Mouse (Mus musculus) layer of hippocampus, postnatal 14 days (tissue): ENCODE measurements around the gene Nms. TPM values are rescaled to one million over a fixed set of nuclear protein-coding genes. Genes with fewer than 3 reads are reported as not detected.

ENCODE experiments used
- DNase-seq, 2 experiments: peaks; one replicate each; pipeline ENCODE4 v3.0.0; 2021 to 2022; ENCODE audit warnings: low spot score in 2 of 2, mixed read lengths in 1 of 2
- long read RNA-seq, 2 experiments: library from polyadenylated mRNA; stranded (forward); transcript quantifications; one replicate each; pipeline ENCODE4 v2.0.0; 2021
- total RNA-seq, 2 experiments: library from RNA; stranded (reverse); gene quantifications; 2 replicates each; pipeline ENCODE4 v1.2.3; 2021

The Nms gene
- total RNA-seq, result not detected
- long read RNA-seq, experiment 1, result 0 reads
- long read RNA-seq, experiment 2, result 0 reads

DNA sequence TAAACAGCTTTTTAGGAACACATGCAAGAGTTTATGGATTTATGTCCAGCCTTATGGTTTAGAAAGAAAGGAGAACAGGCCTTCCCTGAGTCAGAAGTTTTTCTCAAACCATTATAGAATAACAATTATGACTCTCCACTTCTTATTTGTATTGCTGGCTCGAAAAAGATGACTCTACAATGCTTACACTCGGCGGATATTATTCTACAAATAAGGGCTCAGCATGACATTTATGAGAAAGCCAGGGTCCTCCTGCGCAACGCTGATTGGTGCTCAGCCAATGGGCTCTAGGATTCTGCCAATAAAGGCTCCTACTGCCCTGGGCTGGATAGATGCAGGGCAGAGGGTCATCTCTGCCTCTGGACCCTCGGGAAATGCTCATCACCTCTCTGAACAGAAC, at the start of gene Nms:
Nms (plus strand) TSS at position 301 of the 400 bp plus-strand sequence.
- DNase-seq, result no peak

DNA sequence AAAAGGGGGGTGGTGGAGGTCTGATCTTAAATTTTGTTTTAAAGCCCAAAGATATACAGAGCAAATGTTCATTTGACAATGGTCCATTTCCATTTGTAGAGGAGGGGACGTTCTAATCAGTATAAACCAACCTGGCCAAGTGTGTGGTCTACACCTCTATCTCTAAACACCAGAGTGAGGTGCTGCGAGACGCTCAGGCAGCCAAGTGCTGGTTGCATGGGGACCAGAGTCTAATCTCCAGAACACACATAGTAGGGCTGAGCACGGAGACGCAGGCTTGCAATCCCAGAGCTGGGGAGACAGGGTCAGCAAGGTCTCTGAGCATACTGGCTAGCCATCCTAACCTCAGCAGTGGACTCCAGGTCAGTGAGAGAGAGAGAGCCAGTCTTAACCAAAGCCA, 47.5 kb upstream of the Nms start:
- DNase-seq, result no peak

DNA sequence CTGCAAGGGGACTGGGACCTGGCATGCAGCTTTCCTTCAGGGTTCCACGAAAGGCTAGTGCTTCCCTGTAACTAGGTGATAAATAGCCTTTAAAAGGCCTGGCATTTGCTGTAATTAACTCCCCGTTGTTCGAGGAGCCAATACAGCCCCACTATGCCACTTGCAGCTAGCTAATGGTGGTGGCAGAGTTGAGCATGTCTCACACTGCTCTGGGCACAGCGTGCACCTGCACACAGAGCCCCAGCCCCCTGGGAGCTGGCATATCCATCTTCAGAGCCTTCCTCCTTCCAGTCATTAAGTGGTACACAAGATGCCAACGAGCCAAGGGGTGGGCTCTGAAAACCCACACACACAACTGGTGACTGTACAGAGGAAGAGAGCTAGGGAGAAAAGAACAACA, 45.9 kb upstream of the Nms start:
- no peak for DNase-seq

DNA sequence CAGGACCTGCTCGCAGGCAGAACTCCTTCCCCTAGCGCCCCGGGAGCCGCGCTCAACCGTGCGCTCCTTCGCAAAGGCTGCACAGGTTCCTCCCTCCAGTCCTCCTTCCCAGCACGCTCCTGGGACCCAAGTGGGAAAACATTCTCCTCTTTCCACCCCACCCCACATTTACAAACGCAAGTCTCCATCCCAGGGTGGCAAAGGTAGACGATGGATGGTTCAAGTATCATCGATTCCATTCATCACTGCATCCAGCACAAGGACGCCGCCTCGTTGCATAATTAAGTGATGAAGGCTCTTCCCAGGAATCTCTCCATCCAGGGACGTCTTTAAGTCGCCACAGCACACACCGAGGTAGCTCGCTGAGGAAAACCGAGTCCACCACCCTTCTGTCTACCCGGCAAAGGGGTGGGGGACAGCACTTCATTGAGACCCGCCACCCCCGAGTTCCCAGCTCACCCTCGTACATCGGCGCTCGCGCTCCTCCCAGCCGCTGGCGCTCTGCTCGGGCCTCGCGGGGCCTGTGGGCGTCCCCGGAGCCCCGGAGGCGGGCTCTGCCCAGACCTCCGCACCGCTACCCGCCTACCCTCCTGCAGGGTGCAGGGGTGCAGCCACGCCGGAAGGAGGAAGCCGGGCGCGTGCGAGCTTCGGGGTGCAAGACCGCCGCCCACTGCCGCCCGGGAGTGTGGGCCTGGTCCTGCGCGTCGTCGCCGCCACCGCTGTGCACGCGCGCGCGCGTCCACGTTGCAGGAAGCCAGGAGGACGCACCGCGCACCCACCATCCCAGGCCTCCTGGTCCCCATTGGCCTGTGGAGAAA, 41.3 kb upstream of the Nms start, which contains the start of gene Chst10:
Chst10 (minus strand) TSS at position 731 of the 818 bp plus-strand sequence.
- peak; percentile 80 for DNase-seq

DNA sequence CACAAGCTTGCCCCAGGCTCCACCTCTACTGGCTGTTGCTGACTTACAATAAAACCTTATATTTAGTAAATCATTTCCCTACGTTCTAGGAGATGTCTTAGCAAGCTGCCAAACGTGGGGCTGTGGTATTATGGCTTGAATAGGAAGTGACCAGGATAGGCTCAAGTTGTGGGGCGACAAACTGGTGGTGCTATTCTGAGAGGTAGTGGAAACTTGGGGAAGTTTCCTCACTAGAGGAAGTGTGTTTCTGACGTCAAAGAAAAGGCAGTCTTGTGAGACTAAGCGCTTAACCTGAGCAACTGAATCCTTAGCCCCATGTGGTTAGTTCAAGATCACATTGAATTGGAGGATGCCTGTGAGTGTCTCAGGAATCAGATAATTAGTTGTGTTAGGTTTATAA, 36.4 kb upstream of the Nms start:
- DNase-seq, result no peak

DNA sequence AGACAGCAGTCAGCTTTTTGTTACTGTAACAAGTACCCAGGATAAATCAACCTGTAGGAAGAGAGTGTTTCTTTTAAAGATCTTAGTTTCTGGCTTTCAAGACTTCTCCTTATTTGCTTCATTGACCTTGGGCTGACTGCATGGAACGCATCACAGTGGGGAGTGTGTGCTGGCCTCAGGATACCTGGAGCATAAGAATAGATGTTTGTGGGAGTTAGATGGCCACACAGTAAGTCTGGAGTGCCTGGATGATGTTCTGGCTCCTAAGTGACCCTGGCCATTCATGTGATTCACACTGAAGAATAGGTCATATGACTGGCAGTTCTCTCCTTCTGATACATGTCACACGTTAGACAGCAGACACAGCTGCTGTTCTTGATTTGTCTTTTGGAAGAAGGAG, 35.0 kb upstream of the Nms start:
- DNase-seq, result no peak

DNA sequence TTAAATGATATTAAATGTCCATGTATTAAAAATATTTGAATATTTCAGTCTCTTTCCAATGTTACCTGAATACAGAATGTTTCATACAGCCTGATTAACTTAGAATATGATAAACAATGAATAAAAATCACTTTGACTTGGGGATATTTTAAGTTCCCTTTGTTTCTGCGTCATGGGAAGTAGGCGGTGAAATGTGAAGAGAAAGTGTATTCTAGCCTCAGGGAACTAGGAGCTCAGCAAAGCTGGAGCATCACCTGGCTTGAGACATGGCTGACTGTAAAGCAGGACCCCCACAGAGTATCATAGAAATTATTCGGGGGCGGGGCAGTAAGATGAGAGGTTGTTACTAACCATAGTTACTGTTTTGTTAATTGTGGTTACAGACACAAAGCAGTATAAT, 10.0 kb upstream of the Nms start:
- no peak for DNase-seq

DNA sequence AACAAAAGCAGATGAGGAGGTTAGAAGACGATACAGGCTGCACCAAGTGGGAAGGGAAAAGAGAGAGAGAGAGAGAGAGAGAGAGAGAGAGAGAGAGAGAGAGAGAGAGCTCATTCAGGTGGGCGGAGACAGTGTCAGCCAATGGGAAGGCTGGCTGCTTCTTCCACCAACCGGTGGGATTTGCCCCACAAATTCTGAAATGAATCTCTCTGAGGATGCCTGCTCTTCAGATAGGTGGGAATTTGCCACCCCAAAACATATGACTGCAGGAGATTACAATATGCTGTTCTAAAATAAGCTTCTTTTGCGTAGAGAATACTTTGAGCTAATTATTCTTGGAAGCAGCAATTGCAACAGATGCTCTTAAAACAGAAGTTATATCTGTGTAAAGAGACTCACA, 9.5 kb upstream of the Nms start:
- DNase-seq, result peak in 1 of 2 experiments; percentile 58

DNA sequence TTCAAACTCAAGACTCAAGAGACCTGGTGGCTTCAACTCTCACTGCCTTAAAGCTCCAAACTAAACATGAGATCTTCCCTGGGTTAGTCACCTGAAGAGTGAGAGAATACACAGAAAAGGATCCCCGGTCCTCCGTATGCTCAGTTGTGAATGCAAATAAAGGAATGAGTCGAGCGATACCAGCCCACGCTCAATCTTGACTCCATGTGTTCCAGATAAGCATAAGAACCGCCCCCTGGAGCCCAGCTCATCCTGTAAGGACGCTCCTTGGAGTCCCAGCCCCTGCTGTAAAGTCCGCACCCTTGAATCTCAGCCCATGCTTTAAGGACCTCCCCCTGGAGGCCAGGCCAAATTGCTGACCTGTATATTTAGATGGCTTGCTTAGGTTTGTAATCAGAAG, 8.2 kb upstream of the Nms start:
- peak in 1 of 2 experiments; percentile 14 for DNase-seq

DNA sequence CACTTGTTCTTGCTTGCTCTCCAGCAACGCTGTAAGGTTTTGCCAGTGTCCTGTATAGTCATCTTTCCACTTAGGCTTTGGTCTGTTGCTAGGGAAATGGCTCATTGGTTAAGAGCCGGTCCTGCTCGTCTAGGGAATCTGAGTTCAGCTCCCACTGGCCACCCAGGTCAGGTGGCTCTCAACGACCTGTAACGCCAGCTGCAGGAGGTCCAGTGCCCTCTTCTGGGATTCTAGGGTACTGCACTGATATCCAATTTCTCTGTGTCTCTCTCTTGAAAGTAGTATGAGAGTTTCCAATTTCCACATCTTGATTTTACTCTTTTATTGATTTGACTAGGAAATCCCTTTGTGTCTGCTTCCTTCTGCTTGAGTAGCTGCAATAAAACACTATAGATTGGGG, 4.3 kb upstream of the Nms start:
- no peak for DNase-seq

DNA sequence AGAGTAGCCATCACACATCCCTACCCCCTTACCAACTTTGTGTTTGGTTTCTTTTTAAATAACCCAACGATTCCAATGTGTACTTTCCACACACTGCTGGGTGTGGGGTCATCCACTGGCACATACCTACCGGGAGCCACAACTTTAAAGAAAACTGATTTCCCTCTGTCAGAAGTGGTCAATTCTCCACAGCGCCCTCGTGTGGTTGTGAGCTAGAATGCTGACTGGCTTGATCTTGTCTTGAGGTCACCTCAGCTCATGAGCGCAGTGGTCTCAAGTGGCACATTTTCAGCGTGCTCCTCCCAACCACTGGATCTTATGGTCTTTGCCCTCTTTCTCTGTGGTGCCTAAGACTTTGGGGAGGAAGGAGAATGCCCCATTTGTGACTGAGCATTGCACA, 2.2 kb upstream of the Nms start:
- DNase-seq, result no peak

DNA sequence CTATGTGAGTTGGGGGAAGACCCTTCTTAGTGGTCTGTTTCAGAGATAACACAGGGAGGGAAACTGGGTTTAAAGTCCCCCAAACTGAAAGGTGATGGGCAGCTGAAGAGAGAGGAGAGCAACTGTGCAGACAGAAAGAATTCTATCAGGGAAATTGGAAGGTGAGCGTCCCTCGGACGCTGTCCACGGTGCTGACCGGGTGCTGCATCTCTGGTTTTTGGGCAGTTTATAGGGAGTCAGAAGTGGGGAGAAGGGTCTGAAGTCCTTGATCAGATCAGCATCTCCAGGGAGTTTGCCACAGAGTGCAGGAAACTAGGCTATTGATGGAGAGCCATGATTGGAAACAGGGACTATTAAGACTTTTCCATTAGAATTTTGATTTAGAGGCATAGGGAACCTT, 659 bp downstream of the Nms start:
- DNase-seq, result no peak

DNA sequence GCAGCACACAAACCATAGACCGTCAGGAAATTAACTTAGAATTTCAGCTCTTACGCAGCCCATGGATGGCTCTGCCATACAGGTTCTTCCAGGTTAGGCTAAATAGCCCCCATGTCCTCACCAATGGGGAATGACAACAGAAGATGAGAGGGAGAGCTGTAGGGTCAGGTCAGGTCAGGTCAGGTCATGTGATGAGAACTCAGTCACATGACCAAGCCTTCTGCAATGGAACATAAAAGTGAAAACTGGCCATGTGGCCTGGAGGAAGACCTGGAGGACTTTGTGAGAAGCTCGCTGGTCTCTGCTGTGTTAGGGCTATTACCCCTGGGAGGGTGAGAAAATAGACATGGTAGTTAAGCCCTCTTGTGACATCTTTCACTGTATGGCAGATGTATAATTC, 17.5 kb downstream of the Nms start:
- DNase-seq, result no peak

DNA sequence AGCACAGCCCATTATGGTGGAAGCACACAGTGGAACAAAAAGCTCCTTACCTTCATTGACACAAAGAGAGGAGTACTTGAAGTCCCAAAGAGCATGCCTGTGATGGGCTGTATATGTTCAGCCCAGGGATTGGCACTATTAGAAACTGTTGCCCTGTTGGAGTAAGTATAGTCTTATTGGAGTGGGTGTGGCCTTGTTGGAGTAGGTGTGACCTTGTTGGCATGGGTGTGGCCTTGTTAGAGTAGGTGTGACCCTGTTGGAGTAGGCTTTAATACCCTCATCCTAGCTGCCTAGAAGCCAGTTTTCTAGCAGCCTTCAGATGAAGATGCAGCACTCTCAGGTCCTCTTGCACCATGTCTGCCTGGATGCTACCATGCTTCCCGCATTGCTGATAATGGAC, 30.2 kb downstream of the Nms start:
- no peak for DNase-seq

DNA sequence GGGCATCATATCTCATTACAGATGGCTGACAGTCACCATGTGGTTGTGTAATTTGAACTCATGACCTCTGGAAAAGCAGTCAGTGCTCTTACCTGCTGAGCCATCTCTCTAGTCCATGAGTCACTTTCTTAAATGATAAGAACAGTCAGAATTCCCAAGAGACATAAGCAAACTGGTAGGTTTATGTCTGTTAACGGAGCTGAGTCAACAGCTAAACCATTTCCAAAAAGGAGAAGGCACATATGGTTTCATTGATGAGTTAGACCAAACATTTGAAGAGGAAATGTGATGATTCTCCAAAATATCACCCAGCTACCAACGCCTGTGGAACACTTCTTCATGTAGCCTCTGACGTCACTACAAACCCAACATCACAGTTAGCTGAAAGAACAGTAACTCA, 32.8 kb downstream of the Nms start:
- no peak for DNase-seq

DNA sequence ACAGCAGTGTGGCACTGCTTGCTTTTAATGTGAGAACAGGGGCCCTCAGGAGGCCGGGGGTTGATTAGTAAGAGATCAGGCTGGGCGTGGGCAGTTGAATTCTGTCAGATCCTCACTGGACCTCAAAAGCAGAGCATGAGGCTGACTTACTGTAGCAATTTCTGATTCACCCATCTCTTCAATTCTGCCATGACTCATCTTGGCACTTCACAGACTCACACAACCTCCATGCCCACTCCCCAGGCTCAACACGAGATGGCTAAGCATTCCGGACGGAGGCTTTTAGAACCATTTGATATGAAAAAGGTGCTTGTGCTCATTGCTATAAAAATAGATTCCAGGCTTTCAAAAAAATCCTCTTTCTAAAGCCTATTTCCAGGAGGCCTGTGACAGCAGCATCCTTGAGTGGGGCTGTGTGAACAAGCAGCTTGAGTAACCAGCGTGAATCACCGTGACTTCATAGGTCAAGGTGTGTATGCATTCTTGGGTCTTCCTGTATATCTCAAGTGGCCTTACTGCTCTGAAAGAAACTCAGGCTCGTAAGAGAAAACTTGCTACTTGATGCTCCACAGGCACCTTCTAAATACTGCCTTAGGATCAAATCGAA, 34.1 kb downstream of the Nms start:
- no peak for DNase-seq

DNA sequence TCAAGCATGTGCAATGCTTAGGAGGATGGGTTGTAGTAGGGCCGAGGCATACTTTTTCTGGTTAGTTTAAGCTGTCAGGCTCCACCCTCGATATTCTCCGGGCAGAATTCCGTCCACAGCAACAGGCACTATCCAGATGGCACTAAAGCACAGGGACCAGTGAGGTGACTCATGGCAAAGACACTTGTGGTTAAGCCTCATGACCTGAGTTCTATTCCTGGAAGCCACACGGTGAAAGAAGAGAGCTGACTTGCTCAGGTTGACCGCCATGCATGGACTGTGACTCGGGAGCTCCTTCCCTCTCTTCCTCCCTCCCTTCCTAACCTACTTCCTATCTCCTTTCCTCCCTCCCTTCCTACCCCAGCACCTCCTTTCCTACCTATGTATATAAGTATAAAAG, 41.0 kb downstream of the Nms start:
- DNase-seq, result no peak

DNA sequence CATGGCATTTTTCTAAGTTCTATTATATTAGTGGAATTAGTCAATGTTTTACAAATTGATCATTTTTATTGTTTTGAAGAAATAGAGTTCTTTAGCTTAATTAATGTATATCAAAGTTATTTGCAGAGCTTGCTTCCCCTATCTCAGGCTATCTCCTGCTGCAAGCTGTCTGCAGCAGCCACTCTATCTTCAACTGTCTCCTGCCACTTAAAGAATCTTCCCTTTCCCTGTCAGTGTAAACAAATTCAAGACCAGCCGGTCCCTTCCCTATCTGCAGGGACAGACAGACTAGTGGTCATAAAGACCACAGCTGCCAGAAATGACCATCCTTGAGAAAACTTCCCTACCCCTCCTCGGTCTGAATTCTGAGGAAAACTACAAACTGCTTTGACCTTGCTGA, 44.9 kb downstream of the Nms start:
- DNase-seq, result no peak

DNA sequence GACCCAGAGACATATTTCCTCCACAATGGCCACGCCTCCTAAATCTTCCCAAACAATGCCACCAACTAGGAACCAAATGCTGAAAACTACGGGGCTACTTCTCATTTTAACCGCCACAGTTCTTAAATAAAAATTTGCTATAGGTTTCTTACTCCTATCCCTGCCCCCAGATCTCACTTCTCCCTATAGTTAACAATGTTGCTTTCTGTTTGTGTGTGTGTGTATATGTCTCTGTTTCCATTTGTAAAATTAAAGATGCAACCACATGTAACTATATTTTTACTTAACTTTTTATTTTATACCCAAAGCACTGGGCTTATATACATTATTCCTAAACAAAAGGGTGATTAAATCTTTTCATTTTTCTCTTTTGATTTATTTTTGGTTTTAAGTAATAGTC, 46.4 kb downstream of the Nms start, which contains the start of gene Pdcl3:
Pdcl3 (plus strand) TSS at position 301 of the 400 bp plus-strand sequence.
- DNase-seq, result no peak

DNA sequence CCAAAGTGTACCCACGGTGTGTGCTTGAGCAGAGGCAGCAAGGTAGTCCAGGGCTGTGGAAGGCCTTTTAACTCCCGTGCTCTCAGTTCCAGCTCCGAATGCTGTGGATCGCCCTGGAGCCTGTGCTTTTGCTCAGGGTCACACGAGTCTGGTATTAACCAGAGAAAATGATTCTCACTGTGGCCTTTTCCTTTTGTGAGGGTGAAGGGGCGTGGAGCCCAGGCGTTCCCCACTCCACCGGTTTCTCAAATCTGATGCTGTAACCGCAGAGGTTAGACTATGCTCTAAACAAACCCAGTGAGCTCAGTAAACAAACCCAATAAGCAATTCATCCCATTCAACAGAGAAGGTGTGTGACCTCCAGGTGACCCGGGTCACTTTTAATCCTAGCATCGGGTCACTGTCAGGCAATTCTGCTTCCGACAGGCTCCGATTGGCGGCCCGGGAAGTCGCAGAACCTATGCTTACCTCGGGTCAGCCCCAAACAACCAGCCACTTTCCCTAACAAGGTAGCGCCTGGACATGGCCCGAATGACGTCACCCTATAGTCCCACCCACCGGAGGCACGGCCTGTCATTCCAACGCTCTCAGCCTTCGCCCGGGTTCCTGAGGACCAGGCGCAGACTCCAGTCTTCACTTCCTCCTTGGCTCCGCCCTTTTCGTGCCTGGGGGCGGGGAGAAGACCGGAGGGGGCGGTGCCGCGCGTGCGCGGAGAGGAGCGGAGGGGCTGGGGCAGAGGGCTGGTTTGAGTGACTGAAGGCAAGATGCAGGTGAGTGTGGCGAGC, 48.3 kb downstream of the Nms start:
- peak; percentile 93 to 94 for DNase-seq

DNA sequence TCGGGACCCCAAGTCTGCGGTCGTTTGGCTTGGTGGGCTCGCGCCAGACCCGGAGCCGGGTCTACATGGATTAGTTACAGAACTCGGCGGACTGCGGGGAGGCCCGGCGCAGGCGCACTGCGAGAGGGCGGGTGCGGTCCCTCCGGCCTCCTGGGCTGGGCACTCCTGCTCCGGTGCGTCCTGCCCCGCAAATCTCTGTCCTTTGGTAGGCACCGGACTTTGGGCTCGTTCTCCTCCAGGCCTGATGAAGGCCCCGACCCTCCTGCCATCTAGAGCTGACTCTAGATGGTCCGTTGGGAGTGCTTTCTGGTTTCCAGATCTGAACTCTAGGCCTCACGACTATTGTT, 48.9 kb downstream of the Nms start:
- DNase-seq, result no peak

DNA sequence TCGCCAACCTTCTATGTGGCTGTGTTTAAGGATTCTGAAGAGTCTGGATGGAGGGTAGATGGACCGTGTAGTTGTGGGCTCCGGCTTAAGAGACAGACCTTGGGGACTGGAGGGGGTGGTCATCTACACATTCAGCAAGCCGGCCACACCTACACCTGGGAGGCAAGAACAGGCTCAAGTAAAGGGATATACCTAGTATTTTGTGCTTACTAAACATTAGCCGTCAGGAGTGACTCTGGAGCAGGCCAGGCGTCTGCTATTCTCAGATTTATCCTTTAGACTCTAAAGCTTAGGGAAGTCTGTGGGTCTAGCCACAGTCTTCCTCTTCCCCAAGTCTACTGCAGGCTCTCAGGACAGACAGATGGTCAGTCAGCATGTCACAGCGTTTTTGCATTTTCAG, 49.4 kb downstream of the Nms start:
- DNase-seq, result no peak
